Mouse (Mus musculus) ovary, postnatal 14 days (tissue): ENCODE results near the gene Jkamp.

Source experiments
- DNase-seq: peaks from one replicate; pipeline ENCODE4 v3.0.0; 2022; ENCODE audit warnings: low spot score

Gene Jkamp

GRCm38 (mm10) chr12:72086166-72086825 lies 907 bp downstream of the Jkamp start:
- no peak for DNase-seq

GRCm38 (mm10) chr12:72089802-72090201 lies 4.4 kb downstream of the Jkamp start:
- no peak for DNase-seq

- DNase-seq, result no peak
Observed at GRCm38 (mm10) chr12:72096966-72097365, 11.6 kb downstream of the Jkamp start.

GRCm38 (mm10) chr12:72102776-72103175 lies 17.4 kb downstream of the Jkamp start:
- DNase-seq, result no peak

- DNase-seq, result no peak
Observed at GRCm38 (mm10) chr12:72104027-72104426, 18.6 kb downstream of the Jkamp start.

GRCm38 (mm10) chr12:72104525-72105281 lies 19.3 kb downstream of the Jkamp start:
- peak; percentile 61 for DNase-seq

- no peak for DNase-seq
Observed at GRCm38 (mm10) chr12:72115126-72115525, 29.7 kb downstream of the Jkamp start.

- DNase-seq, result no peak
Observed at GRCm38 (mm10) chr12:72115686-72116345, 30.4 kb downstream of the Jkamp start.

GRCm38 (mm10) chr12:72129203-72129602 lies 43.8 kb downstream of the Jkamp start:
- no peak for DNase-seq

GRCm38 (mm10) chr12:72150786-72151185 lies 65.4 kb downstream of the Jkamp start:
- DNase-seq, result no peak
